Mouse (Mus musculus) thymus, postnatal 0 days (tissue): ENCODE measurements around the gene Chac1. TPM values are rescaled to one million over a fixed set of nuclear protein-coding genes. Genes with fewer than 3 reads are reported as not detected.

ENCODE experiments used
- DNase-seq: peaks from one replicate; pipeline ENCODE4 v3.0.0-alpha.2; 2015; ENCODE audit warnings: low spot score
- polyA plus RNA-seq: library from polyadenylated mRNA; unstranded; fragments of >200 nt; fragmentation: Nextera tagmentation; extraction: Ambion mirVana; gene quantifications from 2 replicates; pipeline ENCODE4 v1.2.1, GENCODE M21; 2015

The Chac1 gene
- 0.13 and 0.30 TPM in 2 replicates for polyA plus RNA-seq

DNA sequence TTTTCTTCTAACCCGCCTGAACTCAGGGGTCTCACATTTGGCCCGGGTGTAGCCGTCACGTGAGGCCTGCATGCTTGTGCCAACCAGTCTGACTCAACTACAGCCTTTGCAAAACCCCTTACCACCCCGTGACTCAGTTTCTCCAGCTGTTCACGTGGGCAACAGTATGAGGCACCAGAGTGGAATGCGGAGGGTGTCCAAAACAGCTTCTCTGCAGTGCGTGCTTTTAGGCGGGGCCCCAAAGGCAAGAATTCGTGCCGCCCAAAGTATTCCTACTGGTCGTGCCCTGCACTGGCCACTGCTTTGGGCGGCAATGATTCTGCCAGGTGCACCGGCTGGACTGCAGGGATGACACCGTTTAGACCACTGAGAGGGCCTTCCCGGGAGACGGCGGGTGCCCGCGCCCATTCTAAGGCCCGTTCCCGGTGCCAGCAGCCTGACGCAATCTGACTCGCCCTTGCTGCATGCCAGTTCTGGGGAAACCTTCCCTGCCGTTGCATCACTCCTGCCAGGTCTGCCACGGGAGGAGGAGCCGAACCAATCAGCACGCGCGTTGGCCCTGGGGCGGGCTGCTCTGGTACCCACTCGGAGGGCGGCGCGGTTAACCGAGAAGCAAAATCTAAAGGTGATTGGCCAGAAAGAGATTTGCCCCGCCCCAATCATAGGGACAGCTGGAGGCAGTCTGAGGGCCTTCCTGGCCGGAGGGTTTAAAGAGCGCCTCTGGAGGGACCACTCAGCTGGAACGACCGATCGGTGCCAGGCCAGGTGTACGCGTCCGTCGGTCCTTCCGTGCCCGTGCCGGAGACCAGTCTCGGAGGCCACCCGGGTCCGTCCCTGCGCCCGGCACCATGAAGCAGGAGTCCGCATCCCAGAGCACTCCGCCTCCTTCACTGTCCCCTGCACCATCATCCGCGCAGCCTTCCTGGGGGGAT, at the start of gene Chac1:
Gene Chac1, plus strand, starts transcription at position 675 of the 932 bp plus-strand sequence.
- DNase-seq: peak; percentile 43

DNA sequence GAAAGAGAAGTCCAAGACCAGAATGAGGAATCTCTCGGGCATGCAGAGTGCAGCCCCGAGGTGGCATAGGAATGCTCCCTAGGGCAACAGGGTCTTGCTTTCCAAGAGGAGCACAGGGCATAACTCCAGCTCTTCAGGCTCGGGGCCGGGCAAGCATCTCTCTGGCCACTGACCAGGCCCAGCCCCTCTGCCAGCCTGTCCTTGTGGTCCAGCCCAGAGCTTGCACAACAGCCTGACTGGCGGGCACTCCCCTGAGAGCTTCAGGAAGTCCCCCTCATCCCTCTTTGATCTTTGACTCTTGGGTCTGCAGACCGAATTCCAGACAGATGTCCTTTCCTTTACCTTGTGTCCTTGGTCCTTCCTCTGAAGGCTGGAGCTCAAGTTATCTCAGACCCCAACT, 48.2 kb upstream of the Chac1 start:
- no peak for DNase-seq

- DNase-seq: no peak
Observed at GRCm38 (mm10) chr2:119304391-119304790, 46.6 kb upstream of the Chac1 start.

DNA sequence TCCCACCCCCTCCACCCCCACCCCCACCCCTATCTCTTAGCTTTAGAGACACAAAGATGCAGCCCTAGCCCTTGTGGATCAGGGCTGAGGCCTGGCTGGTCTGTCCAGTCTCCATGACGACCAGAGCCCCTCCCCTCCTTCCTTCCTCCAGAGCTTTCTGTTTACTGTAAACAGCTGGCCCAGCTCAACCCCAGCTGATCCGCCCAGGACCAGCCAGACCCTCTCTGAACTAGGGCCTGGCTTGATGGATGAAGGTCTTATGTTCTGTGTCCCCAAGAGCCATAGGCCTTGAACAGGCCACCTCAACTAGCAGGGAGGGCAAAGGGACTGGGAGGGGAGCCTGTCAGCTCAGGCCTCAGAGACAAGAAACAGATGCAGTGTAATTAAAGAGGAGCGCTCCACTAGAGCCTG, 46.2 kb upstream of the Chac1 start:
- no peak for DNase-seq

DNA sequence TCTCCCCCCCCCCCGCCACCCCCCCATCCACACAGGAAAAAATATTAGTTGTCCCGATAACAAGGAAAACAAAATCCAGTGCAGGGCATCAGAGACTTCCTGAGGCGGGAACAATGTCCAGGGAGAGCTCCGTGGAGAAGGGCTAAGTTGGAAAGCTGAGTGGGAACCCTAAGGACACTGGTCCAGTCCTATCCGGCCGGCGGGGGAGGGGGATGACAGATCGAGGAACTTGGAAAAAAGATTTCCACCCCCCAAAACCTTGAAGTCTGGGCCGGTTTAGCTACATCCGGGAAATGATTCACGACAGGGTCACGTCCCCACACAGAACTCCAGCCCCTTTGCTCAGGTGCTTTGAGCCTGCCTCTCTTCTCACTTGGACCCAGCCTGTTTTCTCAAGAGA, 39.5 kb upstream of the Chac1 start:
- DNase-seq: no peak

DNA sequence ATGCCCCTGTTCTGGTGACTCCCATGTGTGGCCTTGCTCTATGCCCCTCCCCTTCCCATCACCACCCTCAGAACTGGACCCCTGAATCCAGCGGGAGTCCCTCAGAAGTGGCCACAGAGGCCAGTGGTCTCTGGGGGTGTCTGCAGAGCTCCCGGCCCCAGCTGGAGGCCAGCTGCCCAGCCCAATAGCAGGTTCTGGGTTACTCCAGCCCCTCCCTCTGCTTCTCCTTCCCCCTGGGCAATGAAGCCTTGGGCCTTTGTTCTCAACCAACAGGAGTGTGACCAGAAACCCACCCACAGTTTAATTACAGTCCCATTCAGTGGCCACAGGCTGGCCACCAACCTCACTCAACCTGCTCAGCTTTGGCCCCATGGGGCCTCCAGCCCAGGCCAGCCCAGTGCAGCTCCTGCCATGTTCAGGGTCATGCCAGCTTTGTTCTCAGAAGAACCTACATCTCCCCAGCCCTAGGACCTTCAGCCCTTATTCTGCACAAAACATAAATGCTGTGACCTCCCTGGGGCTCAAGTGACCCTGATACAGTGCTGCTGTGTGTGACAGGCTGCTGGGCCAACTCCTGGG, 38.6 kb upstream of the Chac1 start:
- DNase-seq: no peak

DNA sequence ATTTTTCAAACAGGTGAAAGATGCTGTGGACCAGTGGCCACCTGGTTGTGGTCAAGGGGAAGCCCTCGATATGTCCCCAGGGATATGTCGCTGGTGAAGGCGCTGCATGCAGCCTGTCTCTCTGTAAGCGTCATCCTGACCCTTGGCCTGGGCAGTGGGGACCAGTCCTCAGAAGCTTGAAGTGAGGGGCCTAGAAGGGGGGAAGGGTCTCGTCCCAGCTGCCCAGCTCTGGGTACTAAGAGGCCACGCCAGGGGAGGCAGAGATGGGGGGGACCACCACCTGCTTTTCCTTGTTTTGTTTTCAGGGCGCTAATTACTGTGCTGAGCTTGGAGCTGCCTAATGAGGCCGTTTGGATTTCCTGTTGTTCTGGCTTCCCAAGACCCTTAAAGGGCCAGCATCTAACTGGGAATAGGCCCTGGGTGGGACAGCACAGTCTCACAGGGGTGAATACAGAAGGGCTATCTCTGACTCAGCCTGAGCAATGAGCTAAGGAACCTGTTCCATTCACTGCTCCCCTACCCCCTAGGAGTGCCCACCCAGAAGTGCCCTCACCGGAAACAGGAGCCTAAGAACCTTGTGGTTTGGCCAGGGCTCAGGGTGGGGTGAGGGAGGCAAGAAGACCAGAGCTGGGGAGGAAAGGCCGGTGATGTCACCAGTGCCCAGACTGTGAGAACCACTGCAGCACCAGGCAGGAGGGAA, 37.1 kb upstream of the Chac1 start:
- DNase-seq: no peak

DNA sequence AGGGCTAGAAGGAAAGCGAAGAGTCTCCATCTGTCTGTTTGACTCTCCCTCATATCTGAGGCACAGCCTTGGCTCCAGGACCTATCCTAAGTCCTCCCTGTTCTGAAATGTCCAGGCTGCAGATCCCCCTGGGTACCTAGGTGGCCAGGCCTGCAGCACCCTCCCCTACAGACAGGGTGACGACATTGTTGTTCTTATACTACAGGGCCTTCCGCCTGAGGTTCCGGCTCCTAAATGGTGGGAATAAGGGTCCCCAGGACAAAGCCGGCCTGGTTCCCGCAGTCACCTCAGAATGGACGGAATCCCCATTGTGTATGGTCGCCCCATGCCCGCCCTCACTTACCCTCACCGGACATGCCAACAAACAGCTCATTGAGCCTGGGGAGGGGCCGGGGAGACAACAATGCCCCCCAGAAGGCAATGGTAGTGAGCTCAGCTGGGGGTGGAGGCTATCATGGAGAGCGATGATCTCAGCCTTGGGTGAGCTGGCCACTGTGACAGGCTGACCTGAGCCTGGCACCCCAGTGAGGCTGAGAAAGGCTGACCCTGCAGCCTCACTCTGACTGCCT, 36.2 kb upstream of the Chac1 start:
- no peak for DNase-seq

DNA sequence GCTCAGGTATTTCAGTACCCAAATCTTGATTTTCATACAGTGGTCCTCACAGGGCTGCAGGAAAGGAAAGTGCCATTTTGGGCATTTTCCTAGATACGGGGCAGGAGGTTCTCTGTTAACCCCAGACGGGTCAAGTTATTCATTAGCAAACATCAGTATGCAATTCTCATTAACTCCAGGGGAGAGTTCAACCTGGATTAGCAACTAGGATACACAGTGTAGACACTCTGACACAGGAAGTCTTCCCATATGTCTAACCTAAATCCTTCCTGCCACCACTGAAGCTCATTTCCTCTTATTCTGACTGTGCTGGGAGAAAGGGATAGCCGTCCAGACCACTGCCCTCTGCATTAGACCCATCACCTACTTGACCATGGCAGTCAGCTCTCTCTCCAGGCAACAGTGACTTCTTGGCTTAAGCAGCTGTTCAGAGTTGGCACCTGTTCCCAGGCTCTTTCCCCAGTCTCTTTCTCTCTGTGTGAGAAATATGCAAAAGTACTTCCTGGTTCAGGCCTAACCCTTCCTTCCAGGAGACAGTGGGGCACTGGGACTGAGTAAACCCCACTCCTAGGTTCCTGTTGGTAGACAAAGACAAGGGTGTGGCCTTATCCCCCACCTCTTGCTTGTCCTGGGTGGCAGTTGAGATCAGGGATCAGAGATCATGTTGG, 32.9 kb upstream of the Chac1 start:
- DNase-seq: no peak

DNA sequence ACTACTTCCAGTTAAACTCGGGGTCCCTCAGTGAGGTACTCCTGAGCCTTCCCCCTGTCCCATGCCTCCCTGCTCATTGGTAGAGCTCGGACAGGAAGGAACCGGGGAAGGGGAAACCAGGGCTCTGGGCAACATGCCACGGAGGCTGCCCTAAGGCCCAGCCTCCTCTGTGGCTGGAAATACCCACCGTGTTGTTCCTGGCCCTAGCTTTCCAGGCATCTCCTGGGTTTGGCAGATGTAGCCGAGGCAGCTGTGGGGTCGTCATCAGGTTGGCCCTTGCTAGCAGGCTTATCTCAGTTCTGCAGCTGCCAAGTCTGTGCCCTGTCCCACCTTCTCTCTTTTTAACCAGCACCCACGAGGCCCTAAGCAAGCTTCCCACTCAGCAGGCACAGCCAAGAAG, 30.5 kb upstream of the Chac1 start:
- DNase-seq: no peak

DNA sequence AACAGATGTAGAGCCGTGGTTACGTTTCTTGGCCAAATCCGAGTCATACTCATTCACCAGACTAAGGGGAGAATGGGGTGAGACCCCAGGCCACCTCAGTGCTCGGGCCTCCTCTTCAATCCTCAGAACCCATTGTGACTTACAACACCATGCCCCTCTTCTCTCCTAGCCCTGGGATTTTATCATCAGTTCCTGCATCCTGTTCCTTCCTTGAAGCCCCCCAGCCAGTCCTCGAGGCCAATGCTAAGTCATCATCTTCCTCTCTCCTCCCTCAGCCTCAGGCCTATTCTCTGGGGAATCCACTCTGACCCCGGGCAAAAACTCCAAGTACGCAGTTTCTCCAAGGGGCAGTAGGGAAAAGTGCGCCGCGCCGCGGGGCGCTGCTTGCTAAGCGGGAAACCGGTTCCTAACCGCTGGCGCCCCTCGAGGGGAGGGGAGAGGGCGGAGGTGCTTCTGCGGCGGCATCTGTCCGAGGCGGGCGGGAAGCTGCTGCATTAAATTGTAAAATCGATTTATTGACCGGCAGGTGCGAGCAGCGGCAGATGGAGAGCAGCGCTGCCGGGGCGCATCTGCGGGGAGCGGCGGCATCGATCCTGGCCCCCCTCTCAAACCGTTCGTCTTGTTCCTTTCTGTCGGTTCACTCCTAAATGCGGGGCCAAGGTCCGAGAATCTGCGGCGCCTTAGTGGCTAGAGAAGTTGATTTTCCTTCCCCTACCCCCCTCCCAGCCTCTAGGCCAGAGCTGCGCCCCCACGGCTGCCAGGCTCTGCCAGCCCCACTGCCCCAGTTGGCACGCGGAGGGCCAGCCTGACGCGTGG, 29.1 kb upstream of the Chac1 start:
- no peak for DNase-seq

DNA sequence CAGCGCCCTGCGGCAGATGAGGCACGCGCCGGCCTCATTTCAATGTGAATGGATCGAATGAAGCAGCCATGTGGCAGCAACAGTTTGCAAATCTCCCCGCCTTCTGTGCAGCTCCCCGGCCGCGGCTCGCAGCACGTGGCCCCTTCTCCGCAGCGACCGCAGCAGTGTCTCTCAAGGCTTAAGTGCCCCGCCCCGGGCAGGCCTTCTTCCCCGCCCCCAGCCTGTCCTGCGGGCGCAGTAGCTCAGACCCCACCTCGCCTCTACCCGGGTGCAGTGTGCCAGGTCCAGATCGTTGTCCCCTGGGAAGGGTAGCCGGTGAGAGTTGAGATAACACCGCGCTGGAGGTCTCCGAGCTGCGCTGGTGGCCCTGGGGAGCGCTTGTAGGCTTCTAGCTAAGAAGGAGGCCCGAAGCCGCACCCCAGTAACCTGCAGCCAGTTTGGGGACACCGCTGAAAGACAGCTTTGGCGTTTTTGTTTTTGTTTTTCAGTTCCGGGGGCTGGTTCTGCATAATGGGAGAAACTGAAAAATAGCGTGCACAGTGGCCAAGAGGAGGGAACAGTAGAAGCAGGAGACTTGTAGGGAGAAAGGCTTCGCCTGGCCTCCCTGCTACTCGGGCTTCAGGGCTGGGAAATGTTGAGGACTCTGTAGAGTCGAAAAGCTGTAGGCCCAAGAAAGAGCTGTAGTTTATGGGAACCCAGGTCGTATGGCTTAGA, 28.3 kb upstream of the Chac1 start:
- peak; percentile 35 for DNase-seq

DNA sequence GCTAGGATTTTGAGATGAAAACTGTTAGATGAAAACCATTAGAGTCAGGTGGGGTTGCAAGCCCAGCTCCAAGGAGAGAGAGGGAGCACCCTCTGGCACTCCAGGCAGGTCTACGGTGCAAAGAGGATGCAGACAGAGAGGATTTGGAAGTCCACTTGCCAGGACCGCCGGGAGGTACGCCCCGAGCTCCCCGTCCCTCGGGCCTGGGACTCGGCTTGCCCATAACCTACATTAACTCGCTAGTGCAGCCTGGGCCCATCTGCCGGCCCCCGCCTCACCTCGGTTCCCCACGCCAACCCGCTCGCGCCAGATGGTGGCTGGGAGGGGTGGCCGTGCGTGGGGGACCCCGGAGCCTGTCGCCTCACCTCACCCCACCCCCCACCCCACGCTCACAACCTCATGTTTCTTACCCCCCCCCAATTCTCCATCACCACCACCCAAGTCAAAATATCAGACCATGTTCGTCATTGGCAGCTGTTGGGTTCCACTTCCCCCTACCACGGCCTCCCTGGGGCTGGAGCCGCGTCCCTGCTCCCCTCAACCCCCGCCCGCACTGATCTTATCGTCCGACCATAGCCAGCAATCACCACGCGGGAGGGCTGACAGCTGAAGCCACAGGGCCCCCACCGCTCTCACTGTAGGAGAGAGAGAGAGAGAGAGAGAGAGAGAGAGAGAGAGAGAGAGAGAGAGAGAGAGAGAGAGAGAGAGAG, 27.0 kb upstream of the Chac1 start:
- no peak for DNase-seq

DNA sequence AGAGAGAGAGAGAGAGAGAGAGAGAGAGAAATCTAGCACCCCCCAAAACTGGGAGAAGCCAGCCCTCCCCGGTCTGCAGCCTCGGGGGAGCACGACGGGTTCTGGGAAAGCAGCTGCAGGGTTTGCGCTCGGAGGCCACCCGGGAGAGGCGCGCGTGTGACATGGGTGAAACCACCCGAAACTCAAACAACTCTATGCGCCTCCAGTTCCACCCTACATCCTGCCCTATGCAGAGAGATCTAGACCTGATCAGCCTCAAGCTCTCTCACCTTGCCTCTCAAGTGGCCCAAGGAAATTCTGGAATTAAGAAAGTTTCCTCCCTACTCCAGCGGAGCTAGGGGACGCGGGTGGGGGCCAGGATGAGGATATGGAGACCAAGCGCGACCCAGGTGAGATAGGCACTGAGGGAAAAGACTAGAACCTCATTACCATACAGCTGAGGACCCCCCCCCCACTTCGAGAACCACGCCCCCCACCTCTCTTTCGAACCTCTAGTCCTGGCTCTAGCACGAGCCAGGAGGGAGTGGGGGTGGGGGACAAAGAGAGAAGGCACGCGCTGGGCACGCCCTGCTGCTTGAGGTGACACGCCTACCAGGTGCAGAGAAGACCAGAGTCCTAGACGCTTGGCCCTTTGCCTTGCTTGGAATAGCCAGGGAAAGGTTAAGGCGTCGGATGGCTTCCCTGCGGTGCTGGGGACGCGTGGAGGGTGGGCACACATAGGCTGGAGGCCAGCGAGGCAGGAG, 26.3 kb upstream of the Chac1 start:
- peak; percentile 20 for DNase-seq

GRCm38 (mm10) chr2:119325568-119326143, 25.4 kb upstream of the Chac1 start, which contains the start of gene Dll4:
Dll4 (plus strand) TSS chr2:119325784.
- DNase-seq: peak; percentile 26

DNA sequence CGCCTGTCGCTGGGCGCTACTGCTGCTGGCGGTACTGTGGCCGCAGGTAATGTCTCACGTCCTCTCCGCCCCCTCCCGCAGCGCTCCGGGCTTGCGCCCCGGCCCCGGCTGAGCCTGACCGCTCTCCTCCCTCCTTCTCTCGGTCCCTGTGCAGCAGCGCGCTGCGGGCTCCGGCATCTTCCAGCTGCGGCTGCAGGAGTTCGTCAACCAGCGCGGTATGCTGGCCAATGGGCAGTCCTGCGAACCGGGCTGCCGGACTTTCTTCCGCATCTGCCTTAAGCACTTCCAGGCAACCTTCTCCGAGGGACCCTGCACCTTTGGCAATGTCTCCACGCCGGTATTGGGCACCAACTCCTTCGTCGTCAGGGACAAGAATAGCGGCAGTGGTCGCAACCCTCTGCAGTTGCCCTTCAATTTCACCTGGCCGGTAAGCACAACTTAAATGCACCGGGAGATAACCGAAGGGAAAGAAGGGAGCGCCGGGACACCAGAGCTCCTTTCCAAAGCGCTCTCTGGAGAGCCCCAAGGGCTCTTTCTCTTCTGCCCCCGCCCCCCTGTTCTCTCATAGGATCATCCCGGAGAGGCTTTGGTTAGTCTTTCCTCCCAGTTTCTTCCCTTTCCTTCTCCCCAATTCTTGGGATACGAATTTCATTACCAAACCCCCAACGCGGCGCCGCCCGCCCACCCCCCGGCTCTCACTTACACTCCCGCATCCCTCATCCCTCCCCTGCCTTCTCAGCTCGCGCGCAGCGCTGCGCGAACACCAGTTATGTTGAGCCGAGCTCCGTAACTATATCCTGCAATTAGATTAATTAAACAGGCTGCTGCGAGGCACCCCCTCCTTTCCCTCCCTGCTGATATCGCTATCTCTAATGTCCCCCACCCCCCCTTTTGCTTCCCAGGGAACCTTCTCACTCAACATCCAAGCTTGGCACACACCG, 24.6 kb upstream of the Chac1 start:
- DNase-seq: no peak

GRCm38 (mm10) chr2:119327102-119327480, 23.9 kb upstream of the Chac1 start:
- DNase-seq: peak; percentile 51
